Comparison of ENCODE assay signal across 16 mouse cellular contexts in genomic region chr1:43732100-43732499, GRCm38 (mm10). TPM values are rescaled to one million over a fixed set of nuclear protein-coding genes. Genes with fewer than 3 reads are reported as not detected.
DNase-seq lines count a peak whose midpoint lies in the region; ATAC-seq and TF ChIP-seq lines count a peak whose summit lies in the region.
"Had no signal": no experiment of that assay in that cellular context is flagged by ENCODE, and none has a peak within 500 bp of the region (broad histone marks: within the 10 kb centered on the region; RNA-seq: fewer than 3 reads in every experiment).

No protein-coding gene starts in this region.

- no peaks in the 10 kb centered on the region for H3K4me1 ChIP-seq in cerebellum, adult 2 months (ENCODE audit: control insufficient read depth, insufficient read depth, low read length)
- H3K4me1 ChIP-seq in kidney, postnatal 0 days (replicated peaks; ENCODE audit: insufficient read depth, low read length) = 0 out of 2 replicates have a peak, but pooled peaks cover 5% of the 10 kb centered on the region
- peaks cover 4% of the 10 kb centered on the region for H3K4me1 ChIP-seq in kidney, embryonic 16.5 days (ENCODE audit: insufficient read depth, low read length)

- no peak for DNase-seq in cerebellum, adult 2 months
- DNase-seq in cerebellum, adult 9-11 months = no peak
- DNase-seq in kidney, postnatal 0 days (ENCODE audit: low spot score) = no peak
- peak; percentile 23 for DNase-seq in thymus, postnatal 14 days
- no peak for DNase-seq in thymus, adult 18-20 months
- DNase-seq in splenic B cell, adult 2 months (ENCODE audit: low read depth, low spot score) = peak; percentile 15
- DNase-seq in left cerebral cortex, postnatal 14 days (ENCODE audit: low spot score in 2 of 2) = no peak
- DNase-seq: adrenal gland, postnatal 36 days; cerebellum, adult 11 months; gastrocnemius, postnatal 14 days; left cerebral cortex, postnatal 4 days; lung, postnatal 4 days; spleen, adult 18-20 months had no signal

- no peak overlapping the region for H3K4me3 ChIP-seq in cerebellum, adult 2 months (replicated peaks; ENCODE audit: insufficient read depth, low read depth, low read length)
- no peak overlapping the region for H3K4me3 ChIP-seq in kidney, postnatal 0 days (replicated peaks; ENCODE audit: low read depth, low read length)
- H3K4me3 ChIP-seq in kidney, embryonic 16.5 days (ENCODE audit: low read length) = no peak overlapping the region
- H3K4me3 ChIP-seq: heart, embryonic 15.5 days; myocyte had no signal

- H3K27ac ChIP-seq in cerebellum, adult 2 months (ENCODE audit: insufficient read depth, low read length) = no peak overlapping the region
- H3K27ac ChIP-seq in kidney, postnatal 0 days = no peak overlapping the region
- H3K27ac ChIP-seq in kidney, embryonic 16.5 days (ENCODE audit: low read length) = no peak overlapping the region
- H3K27ac ChIP-seq: heart, embryonic 15.5 days had no signal

- 90% methylated on average over 4 of the region's 4 CpGs for WGBS in cerebellum, adult 2 months
- 87% methylated on average over 4 of the region's 4 CpGs for WGBS in kidney, postnatal 0 days
- 86% methylated on average over 4 of the region's 4 CpGs for WGBS in kidney, embryonic 16.5 days

- no peaks in the 10 kb centered on the region for H3K27me3 ChIP-seq in cerebellum, adult 2 months (ENCODE audit: control insufficient read depth, insufficient read depth, low read length)
- H3K27me3 ChIP-seq in kidney, postnatal 0 days (ENCODE audit: insufficient read depth, low read length) = no peaks in the 10 kb centered on the region
- no peaks in the 10 kb centered on the region for H3K27me3 ChIP-seq in kidney, embryonic 16.5 days (ENCODE audit: insufficient read depth, low read length)
- no peaks in the 10 kb centered on the region for H3K27me3 ChIP-seq in splenic B cell, adult 2 months (ENCODE audit: control insufficient read depth, insufficient read depth, low read length, poor library complexity, severe bottlenecking)
- H3K27me3 ChIP-seq: heart, embryonic 15.5 days had no signal

- no peak overlapping the region for H3K4me2 ChIP-seq in kidney, postnatal 0 days (ENCODE audit: low read length)
- no peak overlapping the region for H3K4me2 ChIP-seq in kidney, embryonic 16.5 days (replicated peaks; ENCODE audit: low read depth, low read length)
- H3K4me2 ChIP-seq: heart, embryonic 15.5 days had no signal

- H3K36me3 ChIP-seq in kidney, postnatal 0 days (ENCODE audit: insufficient read depth, low read length) = no peaks in the 10 kb centered on the region
- no peaks in the 10 kb centered on the region for H3K36me3 ChIP-seq in kidney, embryonic 16.5 days (ENCODE audit: insufficient read depth, low read length)
- no peaks in the 10 kb centered on the region for H3K36me3 ChIP-seq in splenic B cell, adult 2 months (ENCODE audit: control insufficient read depth, insufficient read depth, low read length, poor library complexity, severe bottlenecking)
- H3K36me3 ChIP-seq: heart, embryonic 15.5 days had no signal

- intact Hi-C loops in left cerebral cortex, postnatal 14 days (cut with DNase I) = loop anchor here (5.0 kb wide), 1 partner anchor 35 kb away; no protein-coding TSS in a partner anchor

- TF ChIP-seq POLR2A in cerebellum, adult 2 months (IDR thresholded peaks at IDR 0.05; ENCODE audit: borderline replicate concordance, insufficient read depth, low read length) = no peak

- H3K9ac ChIP-seq in kidney, postnatal 0 days (ENCODE audit: low read depth, low read length) = no peak overlapping the region
- H3K9ac ChIP-seq in kidney, embryonic 16.5 days (replicated peaks; ENCODE audit: low read length) = no peak overlapping the region
- H3K9ac ChIP-seq: heart, embryonic 15.5 days had no signal

- no peak for ATAC-seq in kidney, postnatal 0 days (replicated peaks; ENCODE audit: low FRiP score, low read depth)
- no peak for ATAC-seq in kidney, embryonic 16.5 days (ENCODE audit: low FRiP score, low TSS enrichment)

- TF ChIP-seq CTCF in cerebellum, adult 2 months (IDR thresholded peaks at IDR 0.05; ENCODE audit: borderline replicate concordance, insufficient read depth, low read depth, low read length) = peak; percentile 3; the same call in 1 of the 2 replicates
- TF ChIP-seq CTCF in kidney, postnatal 0 days (IDR thresholded peaks at IDR 0.05; ENCODE audit: low read depth) = peak; percentile 25; the same call in 1 of the 2 replicates

- H3K9me3 ChIP-seq in kidney, postnatal 0 days (replicated peaks; ENCODE audit: low read length) = no peaks in the 10 kb centered on the region
- H3K9me3 ChIP-seq in kidney, embryonic 16.5 days (ENCODE audit: low read length) = no peaks in the 10 kb centered on the region

RNA-seq across cellular contexts. Expression of gene 1500015O10Rik, which starts 1.7 kb away (rescaled TPM):
- 12.9 and 29.5 TPM in 2 replicates for polyA plus RNA-seq in cerebellum, adult 2 months (2012; rRNA removed)
- 23.4 and 25.1 TPM in 2 replicates for polyA plus RNA-seq in kidney, postnatal 0 days (2015; fragmentation: Nextera tagmentation; extraction: Ambion mirVana)
- 7.2 and 10.7 TPM in 2 replicates for polyA plus RNA-seq in kidney, embryonic 16.5 days (2015; fragmentation: Nextera tagmentation; extraction: Ambion mirVana)
- total RNA-seq in left cerebral cortex, postnatal 14 days (2021) = 1 to 10 TPM; 5.0 to 5.5 TPM

Comparison
In these comparisons a context has a peak if more than half of its experiments do, and no peak if none do; other contexts are left out.
1. DNase-seq: peak in thymus, postnatal 14 days (single experiment) and splenic B cell, adult 2 months (single experiment); none in cerebellum, adult 2 months (0 of 2), cerebellum, adult 9-11 months (single experiment), kidney, postnatal 0 days (single experiment), thymus, adult 18-20 months (0 of 2) and left cerebral cortex, postnatal 14 days (0 of 2).